Mouse (Mus musculus) megakaryocyte, embryonic 14.5 days (primary cell): Measurements from ENCODE around the gene Sh2b1.

Experiments used
- FLI1 ChIP-seq: IDR thresholded peaks from 2 replicates; pipeline ENCODE4 v1.6.1; 2012; ENCODE audit warnings: low read length, inconsistent platforms, mixed read lengths
- GATA1 ChIP-seq: IDR thresholded peaks from 3 replicates; pipeline ENCODE4 v1.6.1; 2012; ENCODE audit warnings: mixed read lengths, low read length, inconsistent platforms, borderline replicate concordance

- no peak for TF ChIP-seq GATA1
- no peak for TF ChIP-seq FLI1
Observed at GRCm38 (mm10) chr7:126472713-126473112, 2.5 kb downstream of the Sh2b1 start.
